Mouse (Mus musculus) frontal cortex, postnatal 25 days (tissue): ENCODE data around the gene Abcc10.
A peak's percentile ranks its signal among the peaks of the same experiment; 100 is the strongest.

Experiments used
- DNase-seq, 2 experiments: peaks; one replicate each; pipeline ENCODE4 v3.0.0; 2022; ENCODE audit warnings: low spot score in 2 of 2

Gene Abcc10

GRCm38 (mm10) chr17:46258279-46259053, 69.7 kb downstream of the Abcc10 start:
- DNase-seq = no peak

- DNase-seq = no peak
These were observed 73.0 kb downstream of the Abcc10 start for GRCm38 (mm10) chr17:46255147-46255546.

- no peak for DNase-seq
These were observed 74.0 kb downstream of the Abcc10 start for GRCm38 (mm10) chr17:46254106-46254505.

- DNase-seq = peak; percentile 91 to 92
These were observed 74.6 kb downstream of the Abcc10 start, which contains the start of gene Lrrc73 for GRCm38 (mm10) chr17:46253452-46254084. Lrrc73 (plus strand) TSS chr17:46253531.
